ENCODE assay signal across 7 mouse cellular contexts in genomic region chr10:122986320-122987225, GRCm38 (mm10).
DNase-seq lines count a peak whose midpoint lies in the region; ATAC-seq lines count a peak whose summit lies in the region.

No protein-coding gene starts in this region.

- H3K4me3 ChIP-seq in hindbrain, embryonic 12.5 days, result peak overlapping the region; percentile 87

- ATAC-seq in frontal cortex, adult (ENCODE audit: low TSS enrichment), result peak; percentile 32
- ATAC-seq in hindbrain, embryonic 12.5 days (ENCODE audit: low FRiP score), result peak; percentile 84

- no peaks in the 10 kb centered on the region for H3K9me3 ChIP-seq in hindbrain, embryonic 12.5 days (replicated peaks)

- H3K4me2 ChIP-seq in hindbrain, embryonic 12.5 days (replicated peaks), result peak overlapping the region; percentile 70

- DNase-seq in T-cell, adult 2 months (ENCODE audit: low spot score), result peak; percentile 53
- peak; percentile 87 for DNase-seq in cerebellum, adult 9-10 months
- peak; percentile 76 to 78 for DNase-seq in layer of hippocampus, postnatal 36 days
- peak; percentile 78 for DNase-seq in lung, postnatal 25 days (ENCODE audit: low spot score)
- peak; percentile 84 to 85 for DNase-seq in right cerebral cortex, postnatal 10 days (ENCODE audit: low spot score in 2 of 2)

- peaks cover 11% of the 10 kb centered on the region for H3K36me3 ChIP-seq in hindbrain, embryonic 12.5 days

- 10% methylated on average over 54 of the region's 54 CpGs for WGBS in hindbrain, embryonic 12.5 days

- peak overlapping the region; percentile 99 for H3K27ac ChIP-seq in hindbrain, embryonic 12.5 days

- H3K27me3 ChIP-seq in hindbrain, embryonic 12.5 days, result no peaks in the 10 kb centered on the region

- peak overlapping the region; percentile 99 for H3K9ac ChIP-seq in hindbrain, embryonic 12.5 days

- H3K4me1 ChIP-seq in hindbrain, embryonic 12.5 days, result peaks cover 24% of the 10 kb centered on the region

Comparison
In these comparisons a context has a peak if more than half of its experiments do, and no peak if none do; other contexts are left out.
1. Peak in every context shown above with its lines: DNase-seq, ATAC-seq, H3K4me3 ChIP-seq and H3K27ac ChIP-seq.